Mouse (Mus musculus) R1 (cell line): ENCODE measurements around the gene Ivl.

Source experiments
- DNase-seq: peaks from one replicate; pipeline ENCODE4 v3.0.0-alpha.2; 2018; ENCODE audit warnings: low read depth, low spot score

The Ivl gene

DNA sequence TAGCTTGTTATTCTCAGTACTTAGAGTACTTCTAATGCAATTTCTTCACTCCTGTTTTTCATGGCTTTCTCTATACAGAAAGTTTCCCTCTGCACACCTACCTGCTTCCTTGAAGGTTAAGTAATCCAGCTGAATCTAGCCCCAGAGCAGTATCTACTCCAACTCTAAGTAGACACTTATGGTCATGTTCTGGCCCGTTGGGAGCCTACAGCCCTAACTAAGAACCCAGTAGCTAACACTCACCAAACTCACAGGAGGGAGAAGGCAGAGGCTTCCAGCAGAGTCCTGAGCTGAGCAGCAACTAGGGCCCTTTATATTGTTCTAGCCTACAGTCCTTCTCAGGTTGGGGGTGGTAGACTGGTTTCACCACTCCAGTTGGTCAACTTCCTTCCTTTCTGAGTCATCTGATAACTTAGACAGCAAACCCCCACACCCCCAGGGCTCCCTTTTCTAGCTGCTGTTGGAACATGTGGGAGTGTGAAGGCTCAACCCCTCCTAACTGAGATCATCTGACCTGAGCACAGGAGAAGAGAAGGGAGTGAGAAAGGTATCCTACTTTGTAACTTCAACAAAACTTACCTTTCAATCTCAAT, at the start of gene Ivl:
TSS of gene Ivl (minus strand) at position 287 of the 593 bp plus-strand sequence.
- no peak for DNase-seq

GRCm38 (mm10) chr3:92621560-92621959, 48.0 kb upstream of the Ivl start, which contains the start of gene Lce6a:
Gene Lce6a, minus strand, starts transcription at chr3:92621660.
- no peak for DNase-seq

GRCm38 (mm10) chr3:92609804-92610203, 36.3 kb upstream of the Ivl start:
- DNase-seq, result no peak

- DNase-seq, result no peak
Observed at GRCm38 (mm10) chr3:92607392-92607791, 33.9 kb upstream of the Ivl start, which contains the start of gene 2210017I01Rik. Gene 2210017I01Rik, minus strand, starts transcription at chr3:92607492.

- peak; percentile 20 for DNase-seq
Observed at GRCm38 (mm10) chr3:92602169-92602568, 28.6 kb upstream of the Ivl start.

- peak; percentile 11 for DNase-seq
Observed at GRCm38 (mm10) chr3:92600456-92600855, 26.9 kb upstream of the Ivl start.

- DNase-seq, result no peak
Observed at GRCm38 (mm10) chr3:92599973-92600372, 26.4 kb upstream of the Ivl start.

DNA sequence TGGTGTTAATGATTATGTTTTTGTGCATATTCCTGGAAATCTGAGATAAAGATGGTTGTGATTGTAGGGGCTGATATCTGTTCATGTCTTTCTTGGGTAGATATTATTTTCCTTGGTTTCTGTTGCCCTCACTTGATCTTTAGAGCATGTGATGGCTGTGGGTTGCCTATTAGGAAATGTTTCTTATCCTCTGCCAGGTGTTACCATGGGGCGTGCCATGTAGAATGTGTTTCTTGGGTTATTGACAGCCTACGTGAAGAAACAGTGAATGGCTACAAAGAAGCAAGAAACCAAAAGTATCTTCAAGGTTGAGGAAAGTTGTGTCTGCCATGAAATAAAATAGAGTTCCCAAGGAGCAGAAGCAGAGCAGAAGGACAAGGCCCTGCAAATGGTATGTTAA, 24.9 kb upstream of the Ivl start:
- DNase-seq, result no peak

GRCm38 (mm10) chr3:92588858-92589257, 15.3 kb upstream of the Ivl start, which contains the start of gene Smcp:
Gene Smcp, minus strand, starts transcription at chr3:92588997.
- DNase-seq, result no peak

DNA sequence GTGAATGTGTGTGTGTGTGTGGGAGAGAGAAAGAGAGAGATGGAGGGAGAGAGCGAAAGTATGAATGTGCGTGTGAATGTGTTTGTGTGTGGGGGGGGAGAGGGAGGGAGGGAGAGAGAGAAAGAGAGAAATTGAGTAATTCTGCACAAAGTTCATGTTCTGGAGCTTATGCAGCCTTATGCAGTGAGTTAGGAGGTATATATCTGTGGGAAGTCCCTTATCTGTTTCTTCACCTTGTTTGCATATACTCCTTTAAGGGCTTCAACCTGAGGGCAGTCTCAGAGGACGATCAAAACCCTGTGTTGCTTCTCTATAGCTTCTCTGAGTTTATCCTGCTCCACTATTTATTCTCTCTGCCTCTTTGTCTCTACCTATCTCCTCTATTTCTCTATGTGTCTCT, 13.7 kb upstream of the Ivl start:
- no peak for DNase-seq

DNA sequence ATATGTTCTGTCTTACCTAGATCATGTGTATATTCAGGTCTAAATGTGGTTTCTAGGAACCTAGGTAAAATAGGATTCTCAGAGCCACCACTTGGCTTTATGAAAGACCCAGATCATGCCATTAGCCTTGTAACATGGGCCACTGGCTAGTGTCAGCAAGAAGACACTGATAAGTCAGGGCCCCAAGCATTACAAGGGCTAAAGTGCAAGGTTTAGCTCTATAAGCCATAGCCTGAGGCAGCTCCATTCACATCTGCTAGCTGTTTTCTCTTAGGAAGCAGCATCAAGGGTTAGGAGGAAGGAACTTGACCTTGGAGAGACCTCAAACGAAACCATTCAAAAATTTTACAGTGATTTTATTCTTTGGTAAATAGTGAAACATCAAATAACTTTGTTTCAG, 11.5 kb upstream of the Ivl start:
- no peak for DNase-seq

GRCm38 (mm10) chr3:92583164-92583826, 9.8 kb upstream of the Ivl start:
- no peak for DNase-seq

- DNase-seq, result no peak
Observed at GRCm38 (mm10) chr3:92579508-92579907, 6.0 kb upstream of the Ivl start.

DNA sequence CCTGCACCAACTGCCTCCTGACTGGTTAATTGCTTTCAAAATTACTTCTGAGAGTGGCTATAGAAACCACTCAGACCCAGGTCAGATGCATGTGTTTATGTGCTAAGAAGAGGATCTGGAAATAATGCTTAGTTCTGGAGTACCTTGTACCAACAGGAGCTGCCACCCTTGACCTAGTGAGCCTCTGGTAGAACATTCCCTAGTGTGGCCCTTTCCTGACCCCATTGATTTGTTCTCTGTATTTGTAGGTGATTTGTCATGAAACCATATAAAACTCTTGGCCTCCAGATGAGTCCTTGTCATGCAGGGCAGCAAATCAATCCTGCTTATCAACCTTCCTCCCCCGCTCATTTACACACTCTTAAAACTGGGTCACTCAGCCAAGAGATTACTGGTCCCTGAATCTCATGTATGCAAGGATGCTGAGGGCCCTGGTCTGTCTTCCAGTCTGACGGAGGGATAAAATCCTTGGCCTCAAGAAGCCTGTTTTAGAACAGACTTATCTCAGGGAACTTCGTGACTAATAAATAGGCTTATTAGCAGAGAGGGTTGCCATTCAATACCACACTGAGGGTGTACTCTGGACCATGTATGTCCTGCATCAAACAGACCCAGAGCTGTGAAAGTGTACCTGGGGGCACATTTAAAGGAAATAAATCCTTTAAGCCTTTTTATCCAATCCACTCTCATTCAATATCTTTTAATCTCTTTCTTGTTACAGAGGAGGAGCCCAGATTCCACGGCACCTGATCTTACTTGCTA, 5.3 kb upstream of the Ivl start:
- DNase-seq, result no peak

DNA sequence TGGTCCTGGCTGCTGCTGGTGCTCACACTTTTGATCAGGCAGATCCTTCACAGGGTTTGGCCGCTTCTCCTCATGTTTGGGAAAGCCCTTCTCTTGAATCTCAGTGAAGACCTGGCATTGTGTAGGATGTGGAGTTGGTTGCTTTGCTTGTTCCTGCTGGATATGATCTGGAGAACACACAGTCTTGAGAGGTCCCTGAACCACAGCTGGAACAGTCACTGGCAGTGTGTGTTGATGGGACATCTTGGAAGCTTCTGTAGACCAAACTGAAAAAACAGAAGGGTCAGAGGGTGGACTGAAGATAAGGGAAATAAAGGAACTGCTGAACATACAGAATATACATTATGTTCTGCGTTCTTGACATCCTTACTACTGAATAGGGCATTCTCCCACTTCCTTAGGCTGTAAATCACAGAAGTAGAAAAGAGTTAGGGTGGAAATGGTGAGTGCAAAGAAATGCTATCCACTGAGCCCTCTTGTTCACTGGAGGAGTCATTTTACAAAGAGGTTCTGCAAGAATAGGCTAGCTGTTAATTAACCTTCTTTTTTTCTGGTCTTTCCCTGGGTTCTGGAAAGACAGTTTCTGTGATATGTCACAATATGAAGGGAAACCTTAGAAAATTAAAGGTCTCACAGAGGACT, 900 bp downstream of the Ivl start:
- no peak for DNase-seq

- no peak for DNase-seq
Observed at GRCm38 (mm10) chr3:92568752-92569151, 4.8 kb downstream of the Ivl start.

DNA sequence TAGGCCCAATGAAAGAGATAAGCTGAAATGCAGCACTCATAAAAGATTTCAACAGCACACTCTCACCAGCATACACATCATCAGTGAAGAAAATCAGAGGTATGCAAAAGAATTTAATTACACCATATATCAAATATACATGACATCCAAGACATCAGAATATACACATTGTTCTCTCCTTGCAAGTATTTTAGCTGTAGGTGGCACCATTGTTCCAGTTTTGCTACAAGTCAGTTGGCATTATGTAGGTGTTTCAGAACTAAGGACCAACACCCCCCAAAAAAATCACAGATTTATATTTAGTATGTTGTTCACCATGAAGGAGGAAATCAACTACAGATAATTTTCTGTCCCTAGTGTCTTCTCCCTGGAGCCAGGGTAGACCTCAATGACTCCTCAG, 8.1 kb downstream of the Ivl start:
- DNase-seq, result no peak

DNA sequence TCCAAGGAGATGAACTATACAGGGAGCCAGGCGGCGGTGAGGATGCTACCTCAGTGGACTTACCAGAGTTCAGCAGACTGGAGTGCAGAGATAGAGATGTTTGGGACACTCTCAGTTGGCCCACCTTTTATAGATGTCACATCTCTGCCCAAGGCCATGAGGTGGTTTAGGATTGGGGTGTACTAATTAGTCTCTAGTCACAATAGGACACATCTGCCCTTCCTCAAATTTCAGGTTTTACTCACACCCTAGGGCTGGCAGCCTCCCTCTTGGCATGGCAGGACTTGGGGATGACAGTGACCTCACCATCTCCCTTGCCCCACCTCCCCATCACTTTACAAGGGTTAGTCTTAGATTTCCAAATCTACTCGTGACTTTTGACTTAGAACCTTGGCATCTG, 39.1 kb downstream of the Ivl start, which contains the start of gene 2310046K23Rik:
TSS of gene 2310046K23Rik (minus strand) at position 101 of the 400 bp plus-strand sequence.
- no peak for DNase-seq
